Mouse (Mus musculus) stomach, postnatal 0 days (tissue): Measurements from ENCODE around the gene Grm8. TPM values are rescaled to one million over a fixed set of nuclear protein-coding genes. Genes with fewer than 3 reads are reported as not detected.

Experiments
- ATAC-seq: fragments of 200-750 bp; cut with Nextera tagmentation; 2 replicates; pipeline ENCODE4 v1.8.0; 2017; ENCODE audit not compliant: low FRiP score, low TSS enrichment
- DNase-seq: peaks from one replicate; pipeline ENCODE4 v3.0.0-alpha.2; 2016; ENCODE audit warnings: low spot score
- H3K27ac ChIP-seq: fragments of 300-500 bp; sonication (generic); replicated peaks from 2 replicates; pipeline ENCODE4 v1.5.1; 2014; ENCODE audit warnings: mild to moderate bottlenecking, control low read depth
- H3K27me3 ChIP-seq: fragments of 300-500 bp; sonication (generic); 2 replicates; pipeline ENCODE4 v1.6.1; 2014; ENCODE audit warnings: low read length; ENCODE audit not compliant: control insufficient read depth, insufficient read depth
- H3K36me3 ChIP-seq: fragments of 300-500 bp; sonication (generic); 2 replicates; pipeline ENCODE4 v1.6.1; 2014; ENCODE audit warnings: low read length, mixed read lengths; ENCODE audit not compliant: control insufficient read depth, insufficient read depth
- H3K4me1 ChIP-seq: fragments of 300-500 bp; sonication (generic); replicated peaks from 2 replicates; pipeline ENCODE4 v1.6.1; 2014; ENCODE audit warnings: antibody characterized with exemption; ENCODE audit not compliant: control insufficient read depth, insufficient read depth
- H3K4me2 ChIP-seq: fragments of 300-500 bp; sonication (generic); replicated peaks from 2 replicates; pipeline ENCODE4 v1.6.1; 2014; ENCODE audit warnings: low read depth, mild to moderate bottlenecking, control low read depth, moderate library complexity
- H3K4me3 ChIP-seq: fragments of 300-500 bp; sonication (generic); 2 replicates; pipeline ENCODE4 v1.5.1; 2014; ENCODE audit warnings: low read depth, low read length, control low read depth
- H3K9ac ChIP-seq: fragments of 300-500 bp; sonication (generic); 2 replicates; pipeline ENCODE4 v1.6.1; 2014; ENCODE audit warnings: mild to moderate bottlenecking, low read length, control low read depth, mixed read lengths
- H3K9me3 ChIP-seq: fragments of 300-500 bp; sonication (generic); 2 replicates; pipeline ENCODE4 v1.6.1; 2016; ENCODE audit warnings: low read length; ENCODE audit not compliant: control insufficient read depth
- CTCF ChIP-seq: IDR thresholded peaks from 2 replicates; pipeline ENCODE4 v1.5.1; 2016; ENCODE audit warnings: antibody characterized with exemption, low read depth, mild to moderate bottlenecking, moderate library complexity
- EP300 ChIP-seq: optimal IDR thresholded peaks from 2 replicates; pipeline ENCODE3; 2016; ENCODE audit warnings: antibody characterized with exemption
- WGBS: fragments of 180-500 bp; shearing (Covaris S2); extraction: QIAGEN DNeasy Blood & Tissue Kit; methylation state at CpG from one replicate; pipeline ENCODE4 v1.1.7; 2014; 5-methylcytosine and 5-hydroxymethylcytosine counted together
- polyA plus RNA-seq: library from polyadenylated mRNA; unstranded; fragments of >200 nt; fragmentation: Nextera tagmentation; extraction: Ambion mirVana; gene quantifications from 2 replicates; pipeline ENCODE4 v1.2.1, GENCODE M21; 2015

Gene Grm8
- polyA plus RNA-seq, 1 experiment from 2014 or later: 0.22 TPM

GRCm38 (mm10) chr6:27316018-27316417 is 819.0 kb downstream of the Grm8 start:
- no peaks in the 10 kb centered on the region for H3K9me3 ChIP-seq
- no peaks in the 10 kb centered on the region for H3K4me1 ChIP-seq
- H3K9ac ChIP-seq: no peak overlapping the region
- 53% methylated on average over 1 of the region's 1 CpGs for WGBS
- DNase-seq (no peak), ATAC-seq (no peak)
- no peaks in the 10 kb centered on the region for H3K27me3 ChIP-seq
- TF ChIP-seq CTCF: no peak
- no peak for TF ChIP-seq EP300
- no peak overlapping the region for H3K4me2 ChIP-seq
- H3K27ac ChIP-seq: no peak overlapping the region
- H3K4me3 ChIP-seq: no peak overlapping the region
- no peaks in the 10 kb centered on the region for H3K36me3 ChIP-seq

DNA sequence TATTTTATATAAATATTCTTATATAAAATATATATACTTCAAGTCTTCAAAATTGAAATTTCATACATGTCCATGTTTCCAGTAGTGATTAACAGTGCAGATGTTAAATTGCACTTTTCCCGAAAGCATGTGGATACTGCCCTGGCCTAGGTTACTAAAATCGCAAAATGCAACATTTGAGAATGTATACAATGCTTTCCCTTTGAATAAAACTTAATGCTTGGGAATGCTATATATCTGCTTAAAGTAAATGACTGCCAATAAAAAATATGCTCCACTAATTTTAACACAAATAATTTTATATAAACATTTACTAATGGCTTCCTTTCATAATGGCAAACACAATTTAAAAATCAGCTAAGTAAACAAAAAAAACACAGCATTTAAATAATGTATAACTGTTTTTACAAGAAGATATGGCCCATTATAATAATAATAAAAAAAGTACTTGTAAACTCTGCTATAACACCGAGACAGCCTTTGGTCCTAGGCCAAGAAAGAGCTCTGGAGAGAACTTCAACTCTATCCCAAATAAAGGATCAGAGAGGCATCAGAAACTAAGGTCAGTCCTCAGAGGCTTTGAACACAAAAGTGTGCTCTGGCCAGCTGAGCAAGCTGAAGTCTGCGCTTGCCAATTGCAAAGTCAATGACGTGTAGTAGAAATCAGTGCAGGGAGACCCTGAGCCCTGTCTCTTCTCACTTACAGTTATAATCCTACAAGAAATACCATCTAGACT is 820.5 kb downstream of the Grm8 start:
- ATAC-seq (no peak), DNase-seq (no peak)
- no peak overlapping the region for H3K4me2 ChIP-seq
- H3K9ac ChIP-seq: no peak overlapping the region
- no peaks in the 10 kb centered on the region for H3K36me3 ChIP-seq
- H3K27ac ChIP-seq: no peak overlapping the region
- no peaks in the 10 kb centered on the region for H3K27me3 ChIP-seq
- TF ChIP-seq CTCF: no peak
- TF ChIP-seq EP300: no peak
- 53% methylated on average over 5 of the region's 5 CpGs for whole genome bisulfite sequencing
- H3K4me3 ChIP-seq: no peak overlapping the region
- no peaks in the 10 kb centered on the region for H3K9me3 ChIP-seq
- H3K4me1 ChIP-seq: no peaks in the 10 kb centered on the region

GRCm38 (mm10) chr6:27310401-27310800 is 824.6 kb downstream of the Grm8 start:
- no peak for DNase-seq
- no peaks in the 10 kb centered on the region for H3K4me1 ChIP-seq
- TF ChIP-seq EP300: no peak
- no peak for TF ChIP-seq CTCF

GRCm38 (mm10) chr6:27305351-27305750 is 829.6 kb downstream of the Grm8 start:
- WGBS: 55% methylated on average over 2 of the region's 2 CpGs
- TF ChIP-seq CTCF (no peak), EP300 (no peak)
- Histone ChIP-seq H3K27me3 (no peaks in the 10 kb centered on the region), H3K4me1 (no peaks in the 10 kb centered on the region), H3K4me3 (no peak overlapping the region), H3K9me3 (no peaks in the 10 kb centered on the region), H3K9ac (no peak overlapping the region), H3K4me2 (no peak overlapping the region), H3K27ac (no peak overlapping the region), H3K36me3 (no peaks in the 10 kb centered on the region)
- DNase-seq (no peak), ATAC-seq (no peak)

More at GRCm38 (mm10) chr6:27310401-27310800, 824.6 kb downstream of the Grm8 start:
- Histone ChIP-seq H3K27ac (no peak overlapping the region), H3K9me3 (no peaks in the 10 kb centered on the region), H3K9ac (no peak overlapping the region), H3K4me2 (no peak overlapping the region), H3K27me3 (no peaks in the 10 kb centered on the region), H3K36me3 (no peaks in the 10 kb centered on the region), H3K4me3 (no peak overlapping the region)
- ATAC-seq: no peak

DNA sequence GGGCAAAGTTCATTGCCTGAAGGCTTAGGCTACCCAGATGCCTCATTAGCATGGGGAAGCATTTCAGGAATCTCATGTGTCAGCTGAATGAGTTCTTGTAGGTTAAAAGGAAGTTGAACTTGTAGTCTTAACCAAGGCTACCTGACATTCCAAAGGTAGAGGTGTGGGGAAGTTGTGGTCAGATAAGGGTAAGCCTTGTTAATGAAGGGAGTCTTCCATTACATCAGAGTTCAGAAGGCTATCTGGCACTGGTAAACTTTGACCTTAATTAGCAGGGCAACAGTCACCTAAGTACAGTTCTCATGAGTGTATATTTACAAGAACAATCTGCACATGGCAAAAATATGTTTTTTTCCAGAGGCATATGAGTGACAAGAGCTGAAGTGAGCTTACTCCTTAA is 870.0 kb downstream of the Grm8 start:
- Histone ChIP-seq H3K9me3 (no peaks in the 10 kb centered on the region), H3K27me3 (no peaks in the 10 kb centered on the region), H3K4me2 (no peak overlapping the region), H3K4me3 (no peak overlapping the region), H3K27ac (no peak overlapping the region), H3K4me1 (no peaks in the 10 kb centered on the region), H3K36me3 (no peaks in the 10 kb centered on the region), H3K9ac (no peak overlapping the region)
- TF ChIP-seq EP300: no peak
- TF ChIP-seq CTCF: no peak
- ATAC-seq (peak; percentile 92), DNase-seq (no peak)

DNA sequence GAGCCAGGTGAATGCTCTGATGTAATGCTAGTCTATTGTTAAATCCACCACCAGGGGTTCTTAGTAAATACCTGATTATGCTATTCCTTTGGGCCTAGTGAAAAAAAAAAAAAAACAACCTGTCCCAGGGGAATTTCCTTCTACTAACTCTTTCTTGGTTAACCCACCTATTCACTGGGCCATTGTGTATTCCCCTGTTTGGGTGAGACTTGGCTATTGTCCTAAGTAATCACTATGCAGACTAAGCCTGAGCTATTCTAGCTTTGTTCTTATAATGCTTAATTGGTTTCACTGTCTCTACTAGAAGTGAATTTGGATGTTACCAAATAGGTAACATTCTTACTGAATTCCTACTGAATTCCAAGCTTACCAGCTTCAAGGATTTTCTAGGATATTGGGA is 872.4 kb downstream of the Grm8 start:
- Histone ChIP-seq H3K9ac (no peak overlapping the region), H3K9me3 (no peaks in the 10 kb centered on the region), H3K27me3 (no peaks in the 10 kb centered on the region), H3K4me2 (no peak overlapping the region), H3K27ac (no peak overlapping the region), H3K4me1 (no peaks in the 10 kb centered on the region), H3K36me3 (no peaks in the 10 kb centered on the region), H3K4me3 (no peak overlapping the region)
- DNase-seq (no peak), ATAC-seq (no peak)
- TF ChIP-seq EP300 (no peak), CTCF (no peak)
